Mouse (Mus musculus) myocyte (in vitro differentiated cells): Measurements from ENCODE around the gene Slc41a2.

Experiments
- E2F4 ChIP-seq: IDR thresholded peaks from one replicate; pipeline ENCODE4 v1.6.1; 2011; ENCODE audit warnings: mild to moderate bottlenecking, control low read depth, moderate library complexity; ENCODE audit not compliant: insufficient read depth
- MAX ChIP-seq: IDR thresholded peaks from one replicate; pipeline ENCODE4 v1.6.1; 2011; ENCODE audit warnings: low read depth, mild to moderate bottlenecking, control low read depth
- MYOD1 ChIP-seq, 3 experiments: IDR thresholded peaks; one replicate each; pipeline ENCODE4 v1.6.1; 2011; ENCODE audit warnings: control low read depth in 2 of 3, low read depth in 2 of 3, mild to moderate bottlenecking in 2 of 3, moderate library complexity in 1 of 3; ENCODE audit not compliant: insufficient read length in 2 of 3, control insufficient read depth in 1 of 3
- POLR2A ChIP-seq: IDR thresholded peaks from one replicate; pipeline ENCODE4 v1.6.1; 2011; ENCODE audit warnings: low read depth, mild to moderate bottlenecking, control low read depth, moderate library complexity; ENCODE audit not compliant: insufficient read length
- TCF12 ChIP-seq: IDR thresholded peaks from one replicate; pipeline ENCODE4 v1.6.1; 2011; ENCODE audit warnings: mild to moderate bottlenecking, control low read depth; ENCODE audit not compliant: poor library complexity, insufficient read depth, severe bottlenecking
- TCF3 ChIP-seq: IDR thresholded peaks from one replicate; pipeline ENCODE4 v1.6.1; 2011; ENCODE audit warnings: low read depth, control low read depth; ENCODE audit not compliant: insufficient read length
- USF1 ChIP-seq: IDR thresholded peaks from one replicate; pipeline ENCODE4 v1.6.1; 2011; ENCODE audit warnings: low read depth, mild to moderate bottlenecking, control low read depth, moderate library complexity

DNA sequence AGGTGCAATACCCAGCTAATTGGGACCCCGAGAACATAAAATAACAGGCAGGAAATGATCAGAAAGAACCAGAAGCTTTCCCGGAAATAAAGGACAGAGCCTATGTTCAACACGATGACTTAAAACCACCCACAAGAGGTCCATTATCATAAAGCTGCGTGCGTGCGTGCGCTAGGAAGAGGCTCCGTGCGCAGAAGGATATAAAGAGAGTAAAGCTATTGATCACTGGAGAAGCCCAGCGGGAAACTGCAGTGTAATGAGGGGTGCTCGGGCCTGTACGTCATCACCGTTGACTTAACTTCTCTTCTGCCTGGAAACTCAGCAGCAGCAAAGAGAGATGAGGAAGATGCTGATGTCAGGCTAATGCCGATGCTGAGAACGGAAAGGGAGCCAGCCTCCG, 127.6 kb downstream of the Slc41a2 start:
- TF ChIP-seq E2F4 (no peak), TCF12 (no peak), MAX (no peak), POLR2A (no peak), TCF3 (no peak), MYOD1 (IDR thresholded peaks at IDR 0.05; ENCODE audit: control insufficient read depth in 1 of 3, insufficient read length in 2 of 3, low read depth in 2 of 3) (no peak), USF1 (no peak)
